Mouse (Mus musculus): ENCODE results near the gene Polg.

The Polg gene

DNA sequence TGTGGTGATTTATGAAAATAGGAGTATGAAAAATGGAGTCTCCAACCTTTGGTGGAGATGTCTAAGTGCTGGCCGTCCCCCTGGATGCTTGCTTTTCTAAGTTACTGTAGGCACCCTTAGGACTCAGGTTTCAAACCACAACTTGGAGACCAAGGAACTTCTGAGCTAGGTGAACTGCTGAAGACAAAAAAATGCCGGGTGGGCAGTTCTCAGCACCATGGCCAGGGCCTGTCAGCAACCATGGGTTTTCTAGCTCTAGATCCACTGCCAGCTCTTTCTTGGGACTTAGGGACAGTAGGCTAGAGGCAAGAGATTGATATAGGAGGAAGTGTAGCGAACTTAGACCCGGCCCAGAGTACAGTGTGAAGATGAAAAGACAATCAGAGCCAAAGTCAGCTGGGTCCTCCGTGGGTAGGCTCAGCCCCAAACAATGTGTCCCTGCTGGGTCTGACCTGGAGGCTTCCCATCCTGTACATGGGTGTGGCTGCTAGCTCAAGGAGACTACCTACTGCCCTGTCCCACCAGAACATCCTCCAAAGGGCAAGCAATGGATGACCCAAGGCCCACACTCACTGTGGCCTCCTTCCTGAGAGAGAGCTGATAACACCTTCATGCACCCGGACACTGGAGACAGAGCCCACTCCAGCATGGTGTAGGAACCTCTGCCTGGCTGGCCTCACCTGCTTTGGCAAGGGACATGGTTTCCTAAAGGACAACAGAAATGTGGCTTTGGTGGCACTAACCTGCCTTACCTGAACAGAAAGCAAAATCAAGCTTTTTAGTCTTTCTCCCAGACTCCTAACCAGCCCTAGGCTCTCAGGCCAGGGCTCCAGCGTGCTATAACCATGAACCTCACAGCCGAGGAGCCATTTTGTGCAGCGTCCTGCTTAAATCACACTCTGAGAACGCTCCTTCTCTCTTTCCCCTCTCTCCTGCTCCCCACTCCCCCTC lies 36.3 kb upstream of the Polg start:
- DNase-seq = no peak

DNA sequence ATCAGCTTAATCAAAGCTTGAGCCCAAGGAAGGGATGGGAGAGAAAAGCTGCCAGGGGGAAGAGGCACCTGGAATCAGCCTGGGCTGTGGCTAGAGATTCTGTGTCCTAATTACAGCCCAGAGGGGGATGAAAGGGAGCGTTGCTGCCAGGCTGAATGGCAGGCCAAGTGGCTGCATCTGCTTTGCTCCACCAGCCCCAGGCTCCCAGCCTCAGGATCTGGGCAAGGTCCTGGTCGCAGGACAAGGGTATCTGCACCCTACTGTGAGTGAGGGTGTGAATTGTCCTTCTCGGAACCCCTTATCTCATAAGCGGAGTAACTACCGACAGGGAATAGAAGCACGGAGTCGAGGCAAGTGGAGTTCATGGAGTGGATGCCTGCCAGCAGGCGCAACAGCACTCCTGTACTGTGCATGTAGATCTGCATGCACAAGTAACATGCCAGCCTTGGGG lies 35.4 kb upstream of the Polg start:
- DNase-seq = no peak

DNA sequence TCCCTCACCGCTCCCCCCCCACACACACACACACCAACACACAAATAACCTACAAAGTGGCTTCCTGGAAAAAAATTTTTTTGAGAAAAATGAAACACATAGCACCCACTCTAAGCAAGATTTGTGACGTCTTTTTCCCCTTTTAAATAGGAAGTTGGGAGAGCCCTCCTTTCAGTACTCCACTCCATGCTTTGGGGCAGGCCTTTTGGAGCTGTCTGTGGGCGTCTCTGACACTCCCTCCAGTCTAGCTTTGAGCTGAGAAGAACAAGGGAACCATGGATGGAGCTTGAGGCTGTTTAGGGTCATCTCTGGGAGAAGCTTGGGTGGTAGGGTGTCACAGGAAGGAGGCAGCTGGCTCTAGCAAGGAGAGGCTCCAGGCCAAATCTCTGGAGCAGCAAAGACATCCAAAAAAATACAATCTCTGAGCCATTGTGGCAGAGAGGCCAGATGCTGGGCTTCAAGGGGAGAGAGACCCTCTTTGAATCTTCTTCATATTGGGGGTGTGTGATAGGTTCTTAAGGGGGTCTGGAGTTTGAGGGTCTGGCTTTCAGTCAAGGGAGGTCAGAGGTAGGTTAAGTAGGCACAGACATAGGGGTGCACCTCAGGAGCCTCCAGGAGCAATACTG lies 34.6 kb upstream of the Polg start:
- DNase-seq = no peak

DNA sequence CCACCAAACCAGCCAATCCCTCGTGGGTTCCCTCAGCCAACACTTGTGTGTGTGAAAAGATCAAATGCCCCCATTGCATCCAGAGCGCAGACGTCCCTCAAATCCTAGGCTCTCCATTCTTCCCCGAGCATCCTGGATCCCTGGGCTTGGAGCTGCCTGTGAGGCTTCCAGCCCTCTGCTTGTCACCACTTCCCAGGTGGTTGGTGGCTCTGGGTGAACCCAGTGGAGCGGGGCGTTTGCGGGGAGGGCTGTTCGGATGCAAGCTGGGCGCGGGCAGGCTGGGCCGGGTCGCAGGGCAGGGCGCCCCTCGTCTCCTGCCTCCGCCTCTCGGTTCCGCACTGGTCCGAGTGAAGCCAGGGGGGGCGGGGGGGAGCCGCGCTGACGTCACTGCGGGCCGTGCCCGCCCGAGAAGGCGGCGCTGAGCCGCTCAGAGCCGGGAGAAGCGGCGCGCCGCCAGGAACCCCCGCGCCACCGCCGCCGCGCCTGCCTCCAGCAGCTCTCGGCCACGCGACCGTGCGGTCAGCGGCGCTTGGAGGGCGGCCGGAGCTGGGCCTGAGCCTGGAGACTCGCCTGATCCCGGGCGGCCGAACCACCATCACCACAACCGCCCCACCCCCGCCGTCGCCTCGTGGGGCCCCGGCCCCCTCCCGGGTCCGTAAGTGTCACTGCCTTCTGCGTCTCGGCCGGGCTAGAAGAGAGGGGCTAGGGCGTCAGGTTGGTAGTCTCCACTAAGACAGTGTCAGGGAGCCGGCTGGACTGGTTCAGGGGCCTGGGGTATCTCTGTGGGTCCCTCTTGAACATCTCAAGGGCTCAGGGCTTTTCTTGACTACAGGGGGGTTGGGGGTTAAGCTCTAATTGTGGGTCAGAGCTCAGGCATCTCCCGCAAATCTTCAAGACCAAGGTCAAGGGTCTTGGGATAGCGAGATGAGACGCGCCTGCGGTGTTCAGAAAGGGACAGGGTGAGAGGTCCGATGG lies 33.7 kb upstream of the Polg start:
- DNase-seq = no peak

DNA sequence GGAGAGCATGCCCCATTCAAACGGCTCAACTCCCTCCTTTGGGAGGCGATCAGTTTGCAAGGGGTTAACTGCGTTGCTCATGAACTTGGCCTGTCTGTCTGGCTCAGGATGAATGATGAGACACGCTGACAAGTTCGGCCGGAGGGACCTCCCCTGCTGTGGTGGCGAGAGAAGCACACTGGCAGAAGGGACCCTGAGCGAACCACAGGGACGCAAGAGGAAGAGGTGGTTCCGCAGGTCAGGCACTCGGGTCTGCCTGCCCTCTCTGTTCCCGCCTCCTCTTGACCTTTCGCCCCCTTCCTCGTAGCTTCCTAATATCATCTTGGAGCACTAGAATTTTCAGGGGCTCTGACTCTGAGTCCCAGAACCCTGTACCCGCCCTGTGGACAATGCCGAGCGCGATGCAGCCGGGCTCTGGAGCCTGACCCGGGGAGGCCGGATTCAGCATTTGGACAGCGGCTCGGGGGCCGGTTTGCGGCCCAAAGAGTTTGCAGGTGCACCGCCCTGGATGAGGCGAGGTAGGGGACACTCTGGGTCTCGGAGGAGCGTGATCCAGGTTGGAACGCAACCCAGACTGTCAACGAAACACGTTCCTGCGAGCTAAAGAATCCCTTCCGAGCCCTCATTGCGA lies 32.9 kb upstream of the Polg start:
- peak; percentile 64 to 65 for DNase-seq

DNA sequence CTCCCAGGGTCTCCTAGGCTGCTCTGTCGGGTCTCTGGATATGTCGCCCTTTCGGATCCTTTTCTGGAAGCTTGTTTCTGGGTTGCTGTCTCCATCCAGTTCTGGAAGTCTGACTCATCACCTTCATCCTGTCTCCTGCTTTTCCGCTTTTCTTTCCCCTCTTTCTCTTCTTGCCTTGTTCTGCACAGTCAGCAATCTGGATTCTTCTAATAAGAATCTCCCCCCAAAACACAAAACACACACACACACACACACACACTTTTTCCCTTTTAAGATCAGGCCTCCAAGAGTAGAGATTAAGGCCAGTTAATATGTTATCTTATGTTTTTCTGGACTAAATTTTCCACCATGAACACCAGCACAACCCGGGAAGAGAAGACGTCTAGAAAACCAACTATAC lies 32.2 kb upstream of the Polg start:
- no peak for DNase-seq

DNA sequence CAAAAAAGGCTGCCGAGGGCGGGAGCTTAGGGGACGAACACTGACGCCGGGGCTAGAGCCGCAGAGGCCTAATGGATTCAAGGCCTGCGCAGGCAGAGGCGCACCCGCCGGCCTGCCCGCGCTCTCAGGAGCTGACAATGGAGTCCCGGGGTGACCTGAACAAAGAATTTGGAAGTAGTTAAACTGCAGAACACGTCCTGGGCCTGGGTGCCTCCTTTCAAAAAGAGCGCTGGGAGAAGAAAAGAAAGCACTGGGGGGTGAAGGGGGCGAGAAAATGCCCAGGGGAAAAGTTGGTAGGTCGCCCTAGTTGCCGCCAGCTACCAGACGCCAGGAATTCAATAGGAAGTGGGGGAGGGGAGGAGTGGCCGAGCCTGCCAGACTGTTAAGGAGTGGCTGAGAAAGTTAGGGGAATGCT lies 31.5 kb upstream of the Polg start:
- no peak for DNase-seq

DNA sequence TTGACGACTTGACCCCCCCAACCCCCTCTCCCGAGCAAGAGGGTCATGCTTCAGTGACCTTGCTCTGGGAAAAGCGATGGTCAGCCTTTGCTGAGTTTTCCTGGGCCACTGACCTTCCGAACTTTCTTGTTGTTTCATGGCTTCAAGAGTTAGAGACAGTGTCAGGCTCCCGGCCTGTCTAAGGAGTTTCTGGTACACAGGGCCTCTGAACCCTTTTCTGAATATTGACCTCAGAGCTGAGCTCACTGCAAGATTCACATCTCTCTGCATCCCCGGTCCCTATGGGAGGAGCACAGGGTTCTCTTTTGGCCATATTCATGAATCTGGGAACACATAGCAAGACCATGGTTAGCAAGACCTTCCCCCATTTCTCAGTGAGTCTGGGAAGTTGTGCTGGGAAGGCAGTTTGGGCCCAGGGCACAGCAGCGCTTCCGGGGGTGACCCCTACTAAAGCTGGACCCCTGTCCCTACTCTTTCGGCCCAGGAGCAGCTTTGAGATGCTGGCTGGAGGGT lies 30.7 kb upstream of the Polg start:
- DNase-seq = no peak

DNA sequence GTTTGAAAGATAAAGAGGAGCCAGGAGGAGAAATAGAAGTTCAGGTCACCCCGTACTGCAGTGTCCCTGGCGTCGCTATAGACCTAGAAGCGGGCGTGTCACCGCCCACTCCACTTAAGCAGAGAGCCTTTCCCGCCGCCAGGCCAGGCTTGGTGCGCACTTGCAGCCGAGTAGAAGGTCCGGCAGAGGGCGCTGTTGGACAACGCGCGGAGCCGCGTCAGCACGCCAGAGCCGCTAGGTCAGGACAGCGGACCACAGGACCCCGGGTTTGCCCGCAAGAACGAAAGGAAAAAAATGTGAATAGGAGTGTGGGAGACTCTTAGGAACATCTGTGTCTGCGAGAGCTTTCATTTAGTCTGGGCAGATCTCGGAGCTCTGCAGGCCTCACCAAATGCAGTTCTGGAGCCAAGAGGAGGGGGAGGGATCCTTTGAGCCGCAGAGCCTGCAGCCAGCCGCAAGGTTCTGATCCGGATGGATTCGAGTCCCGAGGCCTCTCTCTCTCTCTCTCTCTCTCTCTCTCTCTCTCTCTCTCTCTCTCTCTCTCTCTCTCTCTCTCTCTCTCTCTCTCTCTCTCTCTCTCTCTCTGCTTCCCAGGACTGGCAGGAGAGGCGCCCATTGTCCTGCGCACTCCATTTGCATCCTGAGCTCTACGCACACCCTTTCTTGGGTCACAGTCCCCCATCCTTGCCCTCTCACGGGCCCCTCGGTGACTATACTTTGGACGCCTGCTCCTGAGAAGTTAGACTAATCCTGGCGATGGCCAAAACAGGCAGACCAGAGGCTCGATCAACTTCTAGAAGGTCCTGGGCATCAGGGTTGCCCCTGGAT lies 30.0 kb upstream of the Polg start:
- peak; percentile 86 to 87 for DNase-seq

DNA sequence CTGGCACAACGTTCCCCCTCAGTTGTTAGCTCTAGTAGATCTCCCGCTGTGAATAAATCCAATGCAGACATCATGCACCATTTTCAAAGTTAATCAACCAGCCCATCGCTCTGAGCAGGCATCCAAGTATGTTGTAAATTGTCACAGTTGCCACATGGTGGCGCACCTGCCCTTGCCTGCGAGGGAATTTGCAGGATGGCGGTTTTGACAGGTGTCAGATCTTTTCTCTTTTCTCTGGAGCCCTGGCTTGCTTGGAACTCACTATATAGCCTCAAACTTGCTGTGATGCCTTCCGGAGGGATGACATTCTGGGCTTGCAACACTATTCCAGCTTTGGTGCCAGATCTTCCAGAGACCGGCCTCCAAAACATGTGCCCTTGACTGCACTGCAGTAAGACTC lies 27.8 kb upstream of the Polg start:
- DNase-seq = peak; percentile 59 to 65

DNA sequence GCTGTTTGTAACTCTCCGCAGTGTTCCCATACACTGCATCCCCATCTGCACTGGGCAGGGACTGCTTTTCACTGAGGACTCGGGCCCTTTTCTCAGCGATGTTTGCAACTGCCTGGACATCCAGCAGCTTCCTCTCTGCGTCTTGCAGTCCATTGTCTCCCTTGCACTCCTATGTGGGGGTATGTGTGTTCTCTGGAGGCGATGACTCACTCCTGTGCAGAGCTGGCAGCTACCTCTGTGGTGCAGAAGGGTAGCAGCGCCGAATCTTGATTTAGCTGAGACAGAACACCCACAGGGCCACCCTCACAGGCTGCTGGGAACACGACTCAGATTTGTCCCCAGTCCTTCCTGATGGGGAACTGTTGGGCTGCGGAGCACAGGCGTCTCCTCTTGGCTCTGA lies 20.4 kb upstream of the Polg start:
- no peak for DNase-seq

DNA sequence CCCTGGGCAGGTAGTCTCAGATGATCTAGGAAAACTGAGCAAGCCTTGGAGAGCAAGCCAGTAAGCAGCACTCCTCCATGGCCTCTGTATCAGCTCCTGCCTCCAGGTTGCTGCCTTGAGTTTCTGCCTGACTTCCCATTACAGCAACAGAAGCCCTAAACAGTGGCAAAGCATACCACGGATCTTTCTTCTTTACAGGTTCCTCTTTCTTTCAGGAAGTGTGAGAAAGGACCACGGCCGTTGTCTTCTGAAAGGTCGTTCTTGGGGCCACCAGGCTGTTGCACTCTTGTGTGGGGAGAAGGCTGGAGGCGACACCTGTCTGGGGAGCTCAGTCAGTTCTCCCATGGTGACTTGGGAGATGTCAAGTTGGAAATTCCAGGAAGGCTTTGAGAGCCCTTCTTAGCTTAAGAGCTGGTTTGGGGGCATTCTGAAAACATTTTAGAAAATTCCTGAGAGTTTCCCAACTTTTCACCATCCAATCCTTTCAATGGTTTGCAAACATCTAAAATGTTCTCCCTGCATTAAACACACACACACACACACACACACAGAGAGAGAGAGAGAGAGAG lies 8.8 kb upstream of the Polg start:
- no peak for DNase-seq

DNA sequence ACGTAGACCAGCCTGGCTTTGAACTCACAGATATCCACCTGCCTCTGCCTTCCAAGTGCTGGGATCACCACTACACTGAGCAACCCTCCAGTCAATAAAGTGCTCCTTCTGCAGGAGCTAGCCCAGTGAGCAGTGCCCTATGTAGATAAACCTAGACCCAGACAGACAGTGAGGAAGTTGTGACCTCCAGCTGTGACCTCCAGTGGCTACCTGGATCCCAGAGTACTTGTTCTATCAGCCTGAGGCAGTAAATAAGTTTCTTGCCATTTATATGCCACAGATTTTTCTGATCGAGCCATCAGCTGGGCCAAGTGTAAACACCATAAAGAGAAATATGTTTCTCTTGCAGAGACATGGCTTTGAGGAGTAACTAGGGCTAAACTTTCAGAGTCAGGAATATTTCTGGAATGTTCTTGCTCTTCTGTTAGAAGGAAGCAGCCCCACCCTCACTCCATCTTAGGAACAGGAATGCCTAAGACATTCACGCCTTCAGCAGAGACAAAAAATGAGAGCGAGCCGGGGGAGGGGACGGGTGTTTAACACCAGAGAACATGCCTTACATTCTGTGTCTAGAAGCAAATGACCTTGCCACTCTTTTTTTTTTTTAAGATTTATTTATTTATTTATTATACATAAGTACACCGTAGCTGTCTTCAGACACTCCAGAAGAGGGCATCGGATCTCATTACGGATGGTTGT lies 7.5 kb upstream of the Polg start:
- DNase-seq = no peak

DNA sequence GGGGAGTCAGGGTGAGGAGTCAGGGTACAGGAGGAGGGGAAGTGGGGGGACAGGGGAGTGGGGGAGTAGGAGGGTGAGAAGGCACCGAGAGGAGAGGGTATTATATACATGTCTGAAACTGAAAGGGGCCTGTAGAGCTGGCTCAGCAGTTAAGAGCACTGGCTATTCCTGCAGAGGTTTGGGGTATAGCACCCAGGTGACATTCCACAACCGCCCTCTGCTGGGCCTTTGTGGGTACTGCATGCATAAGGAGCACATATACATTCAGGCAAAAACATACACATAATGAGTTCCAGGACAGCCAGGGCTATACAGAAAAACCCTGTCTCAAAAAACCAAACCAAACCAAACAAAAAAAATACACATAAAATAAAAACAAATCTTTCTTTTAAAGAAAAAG lies 6.6 kb upstream of the Polg start:
- DNase-seq = peak; percentile 29 to 50

DNA sequence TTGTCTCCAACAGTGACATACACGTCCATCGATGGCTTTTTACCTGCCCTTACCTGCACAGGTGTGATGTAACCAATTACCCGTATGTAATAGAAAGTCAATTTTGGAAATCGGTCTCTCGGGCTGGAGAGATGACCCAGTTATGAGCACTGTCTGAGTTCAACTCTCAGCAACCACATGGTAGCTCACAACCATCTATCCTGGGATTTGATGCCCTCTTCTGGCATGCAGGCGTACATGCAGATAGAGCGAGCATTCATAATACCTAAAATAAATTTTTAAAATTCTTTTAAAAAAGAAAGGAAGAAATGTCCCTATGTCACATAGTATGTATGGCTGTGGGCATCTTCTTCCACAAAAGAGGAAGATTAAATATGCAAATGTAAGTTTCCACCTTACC lies 5.3 kb upstream of the Polg start:
- DNase-seq = no peak

DNA sequence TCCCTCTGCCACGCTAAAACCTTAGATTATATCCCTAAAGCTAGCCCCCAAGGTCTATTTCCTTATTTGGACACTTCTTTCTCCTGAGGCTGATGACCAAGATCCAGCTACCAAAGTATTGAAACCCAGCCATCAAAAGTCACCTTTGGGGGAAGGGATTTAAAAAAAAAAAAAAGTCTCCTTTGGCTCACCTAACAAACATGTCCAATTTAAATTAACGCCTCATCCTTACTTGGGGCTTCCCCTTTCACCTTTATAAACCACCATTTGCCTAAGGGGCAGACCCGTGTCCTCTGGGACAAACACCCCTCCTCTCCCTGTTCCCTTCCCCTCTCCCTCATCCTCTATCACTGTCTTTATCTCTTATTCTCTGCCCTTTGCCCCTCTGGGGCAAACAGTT lies 4.6 kb upstream of the Polg start:
- DNase-seq = no peak

DNA sequence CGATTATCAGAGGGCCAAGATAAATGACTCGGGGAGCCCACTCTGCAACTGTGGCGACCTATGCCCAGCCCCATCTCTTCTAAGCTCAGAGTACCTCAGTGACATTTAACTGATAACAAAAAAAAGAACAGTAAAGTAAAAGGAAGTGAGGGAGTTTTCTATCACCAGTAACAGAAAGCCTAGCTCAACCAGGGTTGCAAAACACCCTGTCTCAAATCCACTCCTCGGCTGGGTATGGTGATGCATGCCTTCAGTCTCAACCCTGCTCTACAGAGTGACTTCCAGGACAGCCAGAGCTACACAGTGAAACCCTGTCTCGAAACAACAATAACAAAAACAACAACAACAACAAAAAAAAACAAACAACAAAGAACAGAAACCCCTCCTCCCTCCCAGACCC lies 3.6 kb upstream of the Polg start:
- no peak for DNase-seq

DNA sequence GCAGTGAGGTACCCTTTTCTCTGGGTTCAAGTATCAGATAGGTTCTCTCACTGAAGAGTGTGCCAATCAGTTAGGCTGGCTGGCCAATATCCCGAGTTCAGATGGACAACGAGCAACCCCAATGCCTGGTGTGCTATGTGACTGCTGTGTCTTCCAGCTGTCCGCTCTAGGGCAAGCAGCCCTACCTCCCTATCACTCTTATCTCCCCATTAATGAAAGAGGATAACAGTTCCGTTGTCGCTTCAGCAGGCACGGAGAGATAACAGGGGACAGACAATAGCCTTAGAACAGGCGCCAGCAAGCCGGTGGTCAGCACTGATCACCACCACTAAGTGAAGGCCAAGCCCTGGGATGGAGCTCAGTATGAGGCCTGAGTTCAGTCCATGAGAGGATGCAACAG lies 2.8 kb upstream of the Polg start:
- DNase-seq = no peak

DNA sequence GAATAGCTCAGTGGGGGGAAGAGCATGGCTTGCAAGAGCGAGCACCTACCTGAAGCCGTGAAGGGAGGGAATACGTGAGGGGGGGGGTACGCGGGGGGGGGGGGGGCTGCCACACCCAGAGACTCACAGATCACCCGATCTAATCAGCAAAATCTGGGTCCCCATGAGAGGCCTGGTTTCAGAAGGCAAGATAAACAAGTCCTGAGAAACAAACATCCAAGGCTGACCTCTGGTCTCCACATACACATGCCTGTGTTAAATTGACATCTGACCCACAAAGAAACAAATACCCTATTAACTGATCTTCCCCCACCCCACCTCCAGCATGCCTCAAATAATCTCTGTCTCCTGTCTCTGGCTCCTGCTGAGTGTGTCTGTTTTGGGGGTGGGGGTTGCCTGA lies 1.8 kb upstream of the Polg start:
- peak in 1 of 2 experiments; percentile 21 for DNase-seq

DNA sequence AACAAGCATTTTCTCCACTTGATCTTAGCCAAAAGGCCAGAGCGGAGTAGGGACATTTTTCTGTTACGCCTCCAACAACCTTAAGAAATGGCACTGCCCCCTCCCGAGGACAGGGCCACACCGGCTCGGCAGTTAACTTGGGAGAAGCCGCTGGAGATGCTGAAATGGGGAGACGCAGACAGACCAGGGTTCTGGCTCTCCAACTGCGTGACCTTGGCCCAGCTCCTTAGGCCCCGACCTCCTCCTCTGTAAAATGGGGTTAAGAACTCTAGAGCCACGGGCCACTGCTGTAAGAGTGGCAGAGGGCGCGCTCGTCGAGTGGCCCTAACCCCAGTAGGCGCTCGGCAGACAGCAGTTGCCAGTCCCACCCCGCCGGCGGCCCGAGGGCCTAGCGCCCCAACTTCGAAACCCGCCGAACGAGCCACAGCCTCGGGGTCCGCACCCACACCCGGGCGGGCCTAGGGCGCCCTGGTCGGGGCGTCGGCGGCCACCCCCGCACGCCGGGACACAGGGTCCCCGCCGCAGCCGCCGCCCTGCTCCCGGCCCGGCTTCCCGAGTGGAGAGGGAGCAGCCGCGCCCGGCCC lies 609 bp downstream of the Polg start:
- peak in 1 of 2 experiments; percentile 71 for DNase-seq
